Mouse (Mus musculus) lung, postnatal 0 days (tissue): Measurements from ENCODE around the gene Cacna1d.

Source experiments
- CTCF ChIP-seq: IDR thresholded peaks from 2 replicates; pipeline ENCODE4 v1.5.1; 2016; ENCODE audit warnings: antibody characterized with exemption, mild to moderate bottlenecking
- EP300 ChIP-seq: IDR thresholded peaks from 2 replicates; pipeline ENCODE4 v1.6.1; 2016; ENCODE audit warnings: antibody characterized with exemption, mild to moderate bottlenecking, control low read depth

GRCm38 (mm10) chr14:30045239-30045638, 446.0 kb downstream of the Cacna1d start:
- TF ChIP-seq CTCF: no peak
- no peak for TF ChIP-seq EP300
